ENCODE assay signal across 8 mouse cellular contexts in genomic region chr4:129967024-129968014, GRCm38 (mm10). TPM values are rescaled to one million over a fixed set of nuclear protein-coding genes. Genes with fewer than 3 reads are reported as not detected.
DNase-seq lines count a peak whose midpoint lies in the region; ATAC-seq and TF ChIP-seq lines count a peak whose summit lies in the region.

No protein-coding gene starts in this region.

- no peak for TF ChIP-seq CTCF in brain, embryonic 14.5 days (IDR thresholded peaks at IDR 0.05; ENCODE audit: borderline replicate concordance, extremely low read depth, insufficient read depth, insufficient read length)

- peak overlapping the region; percentile 26 for H3K4me2 ChIP-seq in forebrain, embryonic 15.5 days (replicated peaks)

- H3K36me3 ChIP-seq in forebrain, embryonic 15.5 days: no peaks in the 10 kb centered on the region

- no peaks in the 10 kb centered on the region for H3K27me3 ChIP-seq in forebrain, embryonic 15.5 days

- no peak overlapping the region for H3K4me3 ChIP-seq in forebrain, embryonic 15.5 days

- H3K9me3 ChIP-seq in forebrain, embryonic 15.5 days: no peaks in the 10 kb centered on the region

- TF ChIP-seq POLR2A in brain, embryonic 14.5 days (IDR thresholded peaks at IDR 0.05; ENCODE audit: borderline replicate concordance, extremely low read depth, insufficient read depth, insufficient read length, poor library complexity, severe bottlenecking): no peak

- peaks cover 55% of the 10 kb centered on the region for H3K4me1 ChIP-seq in forebrain, embryonic 15.5 days

- ATAC-seq in forebrain, embryonic 15.5 days (replicated peaks): peak; percentile 78

- 10% methylated on average over 13 of the region's 13 CpGs for WGBS in forebrain, embryonic 15.5 days

- DNase-seq in MN1 (ENCODE audit: low spot score): peak; percentile 75
- DNase-seq in brain, embryonic 14.5 days (ENCODE audit: low read depth): peak; percentile 95
- peak; percentile 78 to 81 for DNase-seq in left cerebral cortex, postnatal 25 days (ENCODE audit: low spot score in 2 of 2)
- peak; percentile 74 for DNase-seq in right cerebral cortex, adult 18-20 months
- DNase-seq in urinary bladder, postnatal 14 days (ENCODE audit: low spot score): no peak
- DNase-seq in kidney, postnatal 36 days: no peak
- no peak for DNase-seq in urinary bladder, postnatal 4 days (ENCODE audit: low spot score in 2 of 2)

- intact Hi-C loops in left cerebral cortex, postnatal 25 days (cut with DNase I): no loop called here

- peak overlapping the region; percentile 90 for H3K27ac ChIP-seq in forebrain, embryonic 15.5 days (replicated peaks)

- peak overlapping the region; percentile 22 for H3K9ac ChIP-seq in forebrain, embryonic 15.5 days (replicated peaks)

RNA-seq across cellular contexts. Expression of gene Adgrb2, which starts 17.4 kb away (rescaled TPM):
- polyA plus RNA-seq in brain, embryonic 14.5 days (2012; rRNA removed): 126 and 152 TPM in 2 replicates
- polyA plus RNA-seq in forebrain, embryonic 15.5 days (2015; fragmentation: Nextera tagmentation; extraction: Ambion mirVana): 12.9 and 13.2 TPM in 2 replicates
- 100 to 1,000 TPM; 377 to 394 TPM for total RNA-seq in left cerebral cortex, postnatal 25 days (2021)

RNA-seq across cellular contexts. Expression of gene Spocd1, which starts 38.3 kb away (rescaled TPM):
- 0.05 and 0.14 TPM in 2 replicates for polyA plus RNA-seq in brain, embryonic 14.5 days (2012; rRNA removed)
- not detected in 2 replicates for polyA plus RNA-seq in forebrain, embryonic 15.5 days (2015; fragmentation: Nextera tagmentation; extraction: Ambion mirVana)
- total RNA-seq in left cerebral cortex, postnatal 25 days (2021): under 1 TPM; 0.37 TPM

Comparison
In these comparisons a context has a peak if more than half of its experiments do, and no peak if none do; other contexts are left out.
1. DNase-seq: peak in MN1 (single experiment), brain, embryonic 14.5 days (single experiment), left cerebral cortex, postnatal 25 days (2 of 2) and right cerebral cortex, adult 18-20 months (single experiment); none in urinary bladder, postnatal 14 days (single experiment), kidney, postnatal 36 days (0 of 2) and urinary bladder, postnatal 4 days (0 of 2).